Mouse (Mus musculus) cerebellum, adult 9-10 months (tissue): Measurements from ENCODE around the gene Cadm3.
"Not testable (repeated sequence)": the region's sequence is repeated elsewhere in the genome, so short reads cannot be mapped to it uniquely, and the experiment has no call there.

Source experiments
- DNase-seq: peaks from one replicate; pipeline ENCODE4 v3.0.0; 2022

The Cadm3 gene

DNA sequence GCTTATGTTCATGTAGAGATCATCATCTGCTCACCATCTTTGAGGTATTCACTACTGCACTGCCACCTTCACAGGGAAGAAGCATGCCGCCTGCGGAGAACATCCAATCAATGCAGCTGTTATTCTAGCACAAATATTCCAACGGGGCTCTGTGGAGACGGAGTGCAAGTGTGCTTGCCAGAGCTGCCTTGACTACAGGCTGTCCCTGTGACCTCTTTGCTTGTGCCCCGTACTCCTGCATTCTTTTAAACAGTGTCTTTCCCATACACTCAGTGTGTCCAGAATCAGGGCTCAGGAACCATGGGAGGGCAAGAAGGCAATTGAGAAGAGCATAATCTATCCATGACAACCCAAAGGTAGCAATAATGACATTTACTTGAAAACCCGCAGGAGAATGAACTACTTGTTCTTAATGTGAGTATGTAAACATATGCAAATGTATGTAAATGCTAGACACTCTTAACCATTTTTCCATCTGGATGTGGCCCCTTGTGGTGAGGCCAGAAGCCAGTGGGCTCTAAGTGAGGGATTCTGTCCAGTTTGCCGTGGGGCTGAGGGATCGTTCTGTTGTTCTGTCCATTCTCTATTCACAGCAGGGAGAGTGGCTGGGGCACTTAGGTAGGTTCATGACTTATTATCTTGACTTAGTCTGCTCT, 45.8 kb downstream of the Cadm3 start:
- DNase-seq = no peak

DNA sequence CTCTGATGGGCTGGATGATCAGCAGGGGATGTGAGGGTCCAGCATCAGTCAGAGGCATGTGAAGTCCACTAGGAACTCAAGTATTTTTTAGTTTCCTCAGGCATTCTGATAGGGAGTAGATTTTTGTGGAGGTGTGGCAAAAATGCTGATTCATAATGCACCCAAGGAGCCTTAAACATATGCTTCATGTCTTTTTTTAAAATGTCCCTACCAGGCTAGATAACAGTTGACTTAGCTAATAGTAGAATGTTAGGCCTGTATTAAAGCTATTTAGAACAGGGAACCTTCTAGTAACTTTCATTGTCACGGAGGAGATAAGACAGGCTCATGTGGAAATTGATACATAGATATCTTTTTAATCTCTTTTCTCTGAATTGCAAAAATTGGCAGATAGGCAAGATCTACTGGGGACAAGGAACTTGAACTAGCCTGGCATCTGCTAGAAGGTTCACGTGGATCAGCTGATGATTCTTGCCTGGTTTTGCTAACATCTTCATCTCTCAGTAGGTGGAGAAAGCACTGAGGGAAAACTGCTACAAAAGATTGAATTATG, 49.5 kb downstream of the Cadm3 start:
- DNase-seq = no peak

DNA sequence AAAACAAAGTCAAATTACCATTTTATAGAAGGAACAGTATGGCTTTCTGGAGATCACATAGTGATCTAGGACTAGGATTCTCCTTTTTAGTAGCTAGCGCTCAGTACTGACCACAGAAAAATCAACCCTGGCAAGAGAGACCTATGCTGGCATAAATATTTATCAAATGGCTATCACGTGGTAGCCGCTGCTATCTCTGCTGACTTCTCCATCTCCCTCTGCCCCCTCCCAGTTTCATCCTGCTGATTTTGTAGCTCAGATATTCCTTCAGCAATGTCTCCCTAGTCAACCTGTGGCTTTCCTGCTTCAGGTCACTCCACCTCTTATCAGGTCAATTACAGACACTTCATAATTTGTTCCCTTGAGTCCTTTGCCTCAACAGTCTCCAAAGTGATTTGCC, 51.8 kb downstream of the Cadm3 start:
- no peak for DNase-seq

DNA sequence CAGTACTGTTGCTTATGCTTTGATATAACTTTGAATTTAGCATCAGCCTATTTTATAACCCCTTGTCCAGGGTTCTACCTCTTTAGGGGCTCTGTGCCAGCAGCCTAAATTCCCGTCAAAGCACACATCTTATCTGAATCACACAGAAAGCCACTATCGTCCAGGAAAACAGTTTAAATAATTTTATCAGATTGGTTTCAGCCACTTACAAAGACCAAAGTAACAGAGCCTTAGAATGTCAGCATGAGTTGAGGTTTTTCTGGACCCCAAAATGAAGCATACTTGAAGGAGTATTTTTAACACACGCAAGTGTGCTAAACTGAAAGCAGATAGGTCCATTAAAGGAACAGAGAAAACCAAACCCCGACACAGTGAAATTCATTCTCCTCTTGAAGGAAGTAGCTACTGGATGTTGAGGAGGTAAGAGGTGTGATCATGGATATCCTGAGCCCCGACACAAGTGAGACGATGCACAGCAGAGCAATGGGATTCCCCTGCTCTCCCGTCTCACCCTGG, 53.9 kb downstream of the Cadm3 start:
- DNase-seq = not testable (repeated sequence)

DNA sequence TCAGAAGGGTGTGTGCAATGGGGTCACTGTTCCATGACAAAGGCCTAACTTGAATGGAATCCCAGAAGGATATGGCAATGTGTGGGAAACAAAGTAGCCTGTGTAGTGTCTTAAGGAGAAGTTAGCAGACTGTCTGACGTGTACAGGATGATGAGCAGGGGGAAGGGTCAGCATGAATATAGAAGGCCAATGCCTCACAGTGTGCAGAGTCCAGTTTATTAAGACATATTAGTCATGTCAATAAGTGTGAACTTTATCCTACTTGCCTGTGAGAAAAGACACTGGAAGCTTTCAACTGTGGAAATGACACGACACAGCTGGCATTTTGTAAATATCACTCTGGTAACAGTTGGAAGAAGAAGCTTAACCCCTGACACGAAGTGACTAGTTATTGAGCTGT, 64.7 kb downstream of the Cadm3 start:
- DNase-seq = not testable (repeated sequence)
